Mouse (Mus musculus) MEL (cell line): ENCODE results near the gene Cyfip2. TPM values are rescaled to one million over a fixed set of nuclear protein-coding genes. Genes with fewer than 3 reads are reported as not detected.

ENCODE experiments used
- DNase-seq: peaks from one replicate; pipeline ENCODE4 v3.0.0; 2011; ENCODE audit warnings: low read depth, low spot score
- H3K27ac ChIP-seq: 2 replicates; pipeline ENCODE4 v1.5.1; 2012; ENCODE audit warnings: low read depth, mild to moderate bottlenecking, control low read depth, low read length, moderate library complexity; ENCODE audit not compliant: control insufficient read depth
- H3K27me3 ChIP-seq, 2 experiments: fragments of 150-350 bp in 1 of 2; sonication (generic) in 1 of 2; 2 replicates each; pipeline ENCODE4 v1.6.1; 2012; ENCODE audit warnings: low read length in 2 of 2, mild to moderate bottlenecking in 2 of 2, improper control_type of control experiment in 1 of 2, moderate library complexity in 1 of 2; ENCODE audit not compliant: insufficient read depth in 2 of 2, control insufficient read depth in 1 of 2
- H3K36me3 ChIP-seq, 2 experiments: 2 replicates each; pipeline ENCODE4 v1.6.1; 2012 to 2014; ENCODE audit warnings: low read length in 2 of 2, improper control_type of control experiment in 1 of 2, inconsistent platforms in 1 of 2, mild to moderate bottlenecking in 1 of 2; ENCODE audit not compliant: insufficient read depth in 2 of 2, control insufficient read depth in 1 of 2
- H3K4me1 ChIP-seq, 2 experiments: fragments of 150-350 bp in 1 of 2; sonication (generic) in 1 of 2; 2 replicates each; pipeline ENCODE4 v1.6.1; 2012; ENCODE audit warnings: low read length in 2 of 2, improper control_type of control experiment in 1 of 2, mild to moderate bottlenecking in 1 of 2; ENCODE audit not compliant: insufficient read depth in 2 of 2, control insufficient read depth in 1 of 2
- H3K4me3 ChIP-seq, 2 experiments: fragments of 150-350 bp in 1 of 2; sonication (generic) in 1 of 2; 2 replicates each; pipeline ENCODE4 v1.5.1; 2012; ENCODE audit warnings: low read depth in 2 of 2, low read length in 2 of 2, mild to moderate bottlenecking in 2 of 2, moderate library complexity in 2 of 2, control low read depth in 1 of 2, improper control_type of control experiment in 1 of 2; ENCODE audit not compliant: control insufficient read depth in 1 of 2, insufficient read depth in 1 of 2
- H3K79me2 ChIP-seq: 2 replicates; pipeline ENCODE4 v1.6.1; 2012; ENCODE audit warnings: mild to moderate bottlenecking, low read length, moderate library complexity; ENCODE audit not compliant: control insufficient read depth, poor library complexity, insufficient read depth
- H3K9ac ChIP-seq: 2 replicates; pipeline ENCODE4 v1.6.1; 2012; ENCODE audit warnings: low read depth, mild to moderate bottlenecking, control low read depth, low read length, moderate library complexity; ENCODE audit not compliant: control insufficient read depth, poor library complexity, severe bottlenecking
- H3K9me3 ChIP-seq: fragments of 150-350 bp; sonication (generic); replicated peaks from 2 replicates; pipeline ENCODE4 v1.6.1; 2012; ENCODE audit warnings: mild to moderate bottlenecking, low read length, improper control_type of control experiment, moderate library complexity; ENCODE audit not compliant: insufficient read depth
- BHLHE40 ChIP-seq: IDR thresholded peaks from 2 replicates; pipeline ENCODE4 v1.6.1; 2012; ENCODE audit warnings: low read depth, mild to moderate bottlenecking, inconsistent platforms, low read length, improper control_type of control experiment, borderline replicate concordance
- CTCF ChIP-seq, 3 experiments: IDR thresholded peaks in 2 of 3; conservative IDR thresholded peaks in 1 of 3; 2 replicates each; pipeline ENCODE4 v1.5.1; 2011 to 2012; ENCODE audit warnings: low read length in 3 of 3, low read depth in 2 of 3, mild to moderate bottlenecking in 2 of 3, improper control_type of control experiment in 1 of 3, inconsistent platforms in 1 of 3, mixed read lengths in 1 of 3, moderate library complexity in 1 of 3; ENCODE audit not compliant: control insufficient read depth in 1 of 3, insufficient read depth in 1 of 3, poor library complexity in 1 of 3, severe bottlenecking in 1 of 3
- ELF1 ChIP-seq: IDR thresholded peaks from 2 replicates; pipeline ENCODE4 v1.6.1; 2014; ENCODE audit warnings: low read depth, mild to moderate bottlenecking, inconsistent platforms, low read length, improper control_type of control experiment, moderate library complexity
- ETS1 ChIP-seq: IDR thresholded peaks from 2 replicates; pipeline ENCODE4 v1.6.1; 2012; ENCODE audit warnings: low read depth, mild to moderate bottlenecking, inconsistent platforms, low read length, improper control_type of control experiment, moderate library complexity
- GATA1 ChIP-seq: IDR thresholded peaks from 2 replicates; pipeline ENCODE4 v1.6.1; 2011; ENCODE audit warnings: low read depth, low read length, improper control_type of control experiment
- KAT2A ChIP-seq: conservative IDR thresholded peaks from 2 replicates; pipeline ENCODE4 v1.6.1; 2012; ENCODE audit warnings: low read depth, low read length, improper control_type of control experiment, inconsistent platforms
- MAX ChIP-seq: IDR thresholded peaks from 2 replicates; pipeline ENCODE4 v1.6.1; 2011; ENCODE audit warnings: low read length, improper control_type of control experiment
- MYC ChIP-seq: IDR thresholded peaks from 2 replicates; pipeline ENCODE4 v1.6.1; 2011; ENCODE audit warnings: low read depth, mild to moderate bottlenecking, low read length, improper control_type of control experiment, moderate library complexity
- NELFE ChIP-seq: IDR thresholded peaks from 2 replicates; pipeline ENCODE4 v1.6.1; 2011; ENCODE audit warnings: low read depth, low read length, improper control_type of control experiment
- NRF1 ChIP-seq: IDR thresholded peaks from 2 replicates; pipeline ENCODE4 v1.6.1; 2014; ENCODE audit warnings: low read depth, mild to moderate bottlenecking, inconsistent platforms, low read length, improper control_type of control experiment, moderate library complexity; ENCODE audit not compliant: poor library complexity, insufficient read depth, severe bottlenecking
- POLR2AphosphoS5 ChIP-seq: IDR thresholded peaks from 2 replicates; pipeline ENCODE4 v1.6.1; 2012; ENCODE audit warnings: low read depth, borderline replicate concordance, mild to moderate bottlenecking, inconsistent platforms, low read length, moderate library complexity, mixed read lengths
- RAD21 ChIP-seq: IDR thresholded peaks from 2 replicates; pipeline ENCODE4 v1.6.1; 2011; ENCODE audit warnings: mild to moderate bottlenecking, low read depth, low read length, improper control_type of control experiment
- SMC3 ChIP-seq: IDR thresholded peaks from 2 replicates; pipeline ENCODE4 v1.6.1; 2011; ENCODE audit warnings: low read depth, low read length, improper control_type of control experiment
- TAL1 ChIP-seq: IDR thresholded peaks from 2 replicates; pipeline ENCODE4 v1.6.1; 2012; ENCODE audit warnings: mild to moderate bottlenecking, inconsistent platforms, low read length, moderate library complexity, mixed read lengths
- TBP ChIP-seq: IDR thresholded peaks from 2 replicates; pipeline ENCODE4 v1.8.0; 2011; ENCODE audit warnings: low read depth, low read length, improper control_type of control experiment
- UBTF ChIP-seq: IDR thresholded peaks from 2 replicates; pipeline ENCODE4 v1.6.1; 2012; ENCODE audit warnings: low read depth, mild to moderate bottlenecking, inconsistent platforms, low read length, improper control_type of control experiment, moderate library complexity, borderline replicate concordance; ENCODE audit not compliant: insufficient read depth
- USF2 ChIP-seq, 2 experiments: IDR thresholded peaks; 2 replicates each; pipeline ENCODE4 v1.6.1; 2011 to 2012; ENCODE audit warnings: improper control_type of control experiment in 2 of 2, low read length in 2 of 2, borderline replicate concordance in 1 of 2, inconsistent platforms in 1 of 2, low read depth in 1 of 2, mild to moderate bottlenecking in 1 of 2; ENCODE audit not compliant: insufficient read depth in 1 of 2
- ZC3H11A ChIP-seq: IDR thresholded peaks from 2 replicates; pipeline ENCODE4 v1.6.1; 2012; ENCODE audit warnings: low read depth, mild to moderate bottlenecking, inconsistent platforms, low read length, improper control_type of control experiment
- polyA plus RNA-seq, 2 experiments: library from polyadenylated mRNA; stranded (reverse) in 1 of 2; unstranded in 1 of 2; fragments of >175 nt in 1 of 2; fragments of >200 nt in 1 of 2; gene quantifications; 2 replicates each; pipeline versions ENCODE4 v1.2.1 to v1.2.4; 2012; ENCODE audit warnings: low replicate concordance in 2 of 2, low read depth in 1 of 2; ENCODE audit not compliant: insufficient read length in 2 of 2, insufficient read depth in 1 of 2, missing spikeins in 1 of 2
- total RNA-seq: library from RNA; depleted of rRNA; stranded (reverse); fragments of 300-350 nt; gene quantifications from 2 replicates; pipeline ENCODE4 v1.2.3, GENCODE M21; 2012

Cyfip2 gene
- total and polyA plus RNA-seq, 3 experiments: 9.9 to 31.8 (median 18.9) TPM

DNA sequence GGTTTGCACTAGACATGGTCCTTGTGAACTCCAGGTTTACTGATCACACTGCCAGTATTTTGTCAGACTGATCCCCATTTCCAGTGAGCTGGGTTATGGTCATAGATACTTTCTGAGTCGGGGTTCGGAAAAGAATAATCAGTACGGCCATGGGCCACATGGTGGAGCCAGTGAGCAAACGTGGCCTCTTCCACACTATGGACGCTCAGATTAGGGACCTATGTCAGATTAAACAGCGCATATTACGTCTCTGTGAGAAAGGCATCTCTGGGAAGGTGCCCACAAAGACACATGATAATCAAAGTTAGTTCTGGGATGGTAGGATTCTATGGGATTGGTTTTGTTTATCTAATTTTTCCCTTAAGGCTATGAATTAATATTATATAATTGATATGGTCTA, 43.7 kb downstream of the Cyfip2 start:
- no peak overlapping the region for H3K27ac ChIP-seq
- H3K4me3 ChIP-seq: no peak overlapping the region
- H3K79me2 ChIP-seq: no peaks in the 10 kb centered on the region
- DNase-seq: peak; percentile 68
- H3K9me3 ChIP-seq: no peaks in the 10 kb centered on the region
- H3K36me3 ChIP-seq: peaks cover 0 to 6% of the 10 kb centered on the region in 2 experiments; a peak in 1 of 4 replicates
- no peak overlapping the region for H3K9ac ChIP-seq
- TF ChIP-seq ZC3H11A (peak; percentile 47), GATA1 (peak; percentile 19; the same call in 1 of the 2 replicates), POLR2AphosphoS5 (no peak), RAD21 (peak; percentile 71), TBP (no peak), SMC3 (peak; percentile 91), CTCF (IDR thresholded peaks at IDR 0.05 in 2 of 3, conservative IDR thresholded peaks at IDR 0.05 in 1 of 3; ENCODE audit: control insufficient read depth in 1 of 3, insufficient read depth in 1 of 3, low read depth in 2 of 3, low read length in 3 of 3, poor library complexity in 1 of 3, severe bottlenecking in 1 of 3) (peak; percentile 83 to 90 (median 84)), MYC (peak; percentile 56; the same call in 1 of the 2 replicates), MAX (peak; percentile 45; the same call in 1 of the 2 replicates)
- H3K27me3 ChIP-seq: no peaks in the 10 kb centered on the region
- H3K4me1 ChIP-seq: no peaks in the 10 kb centered on the region

DNA sequence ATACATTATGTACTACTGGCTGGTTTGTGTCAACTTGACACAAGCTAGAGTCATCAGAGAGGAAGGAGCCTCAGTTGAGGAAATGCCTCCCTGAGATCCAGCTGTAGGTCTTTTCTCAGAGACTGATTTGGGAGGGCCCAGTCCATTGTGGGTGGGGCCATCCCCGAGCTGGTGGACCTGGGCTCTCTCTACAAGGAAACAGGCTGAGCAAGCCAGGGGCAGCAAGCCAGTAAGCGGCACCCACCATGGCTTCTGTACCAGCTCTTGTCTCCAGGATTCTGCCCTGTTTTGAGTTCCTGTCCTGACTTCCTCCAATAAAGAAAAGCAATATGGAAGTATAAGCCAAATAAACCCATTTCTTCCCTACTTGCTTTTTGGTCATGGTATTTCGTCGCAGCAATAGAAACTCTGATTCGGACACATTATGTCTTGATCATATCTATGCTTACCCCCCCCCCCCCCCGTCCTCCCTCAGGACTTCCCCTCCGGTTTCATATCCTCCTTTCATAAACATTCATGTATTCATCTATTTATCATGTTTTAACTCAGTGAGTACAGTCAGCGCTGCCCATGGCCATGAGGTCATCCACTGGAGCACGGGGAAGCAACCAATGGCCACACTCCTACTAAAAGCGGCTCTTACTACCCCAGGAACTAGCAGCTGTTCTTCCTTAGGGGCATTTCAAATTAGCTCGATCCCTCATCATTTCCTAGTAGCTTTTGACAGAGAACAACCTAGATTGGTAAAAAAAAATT, 47.5 kb downstream of the Cyfip2 start:
- no peaks in the 10 kb centered on the region for H3K79me2 ChIP-seq
- no peaks in the 10 kb centered on the region for H3K9me3 ChIP-seq
- no peak overlapping the region for H3K4me3 ChIP-seq
- H3K27me3 ChIP-seq: no peaks in the 10 kb centered on the region
- H3K36me3 ChIP-seq: peaks cover 0 to 6% of the 10 kb centered on the region in 2 experiments; a peak in 1 of 4 replicates
- H3K4me1 ChIP-seq: no peaks in the 10 kb centered on the region
- DNase-seq: no peak
- no peak for TF ChIP-seq ZC3H11A
- no peak for TF ChIP-seq MAX
- TF ChIP-seq ELF1: no peak
- TF ChIP-seq ETS1: no peak
- TF ChIP-seq NRF1: no peak
- no peak for TF ChIP-seq BHLHE40
- TF ChIP-seq GATA1: no peak
- no peak for TF ChIP-seq KAT2A
- TF ChIP-seq USF2 (IDR thresholded peaks at IDR 0.05; ENCODE audit: borderline replicate concordance in 1 of 2, insufficient read depth in 1 of 2, low read depth in 1 of 2, low read length in 2 of 2): no peak
- TF ChIP-seq UBTF: no peak
- TF ChIP-seq NELFE: no peak
- TF ChIP-seq SMC3: no peak
- no peak for TF ChIP-seq TAL1
- no peak overlapping the region for H3K9ac ChIP-seq
- no peak overlapping the region for H3K27ac ChIP-seq
